Mouse (Mus musculus) small intestine, adult 2 months (tissue): ENCODE data around the gene Rangap1.

Experiments used
- CTCF ChIP-seq: fragments of 200-500 bp; IDR thresholded peaks from 2 replicates; pipeline ENCODE4 v1.5.1; 2012; ENCODE audit warnings: low read depth, mild to moderate bottlenecking, control low read depth, inconsistent platforms, low read length, moderate library complexity, mixed read lengths; ENCODE audit not compliant: insufficient replicate concordance, insufficient read length; ENCODE audit errors: extremely low read depth
- POLR2A ChIP-seq: fragments of 200-500 bp; IDR thresholded peaks from 2 replicates; pipeline ENCODE4 v1.6.1; 2012; ENCODE audit warnings: low read depth, mild to moderate bottlenecking, control low read depth, inconsistent platforms, low read length, moderate library complexity

- no peak for TF ChIP-seq CTCF
- no peak for TF ChIP-seq POLR2A
Observed at GRCm38 (mm10) chr15:81713742-81714141, 31.6 kb downstream of the Rangap1 start.
